Mouse (Mus musculus) bone marrow macrophage, adult 2 months (primary cell): ENCODE measurements around the gene Olfr1175-ps.

ENCODE experiments used
- CTCF ChIP-seq: IDR thresholded peaks from 2 replicates; pipeline ENCODE4 v1.5.1; 2012; ENCODE audit warnings: low read depth, mild to moderate bottlenecking, low read length, moderate library complexity
- POLR2A ChIP-seq: IDR thresholded peaks from 2 replicates; pipeline ENCODE4 v1.6.1; 2012; ENCODE audit warnings: mild to moderate bottlenecking, low read depth, low read length, borderline replicate concordance

DNA sequence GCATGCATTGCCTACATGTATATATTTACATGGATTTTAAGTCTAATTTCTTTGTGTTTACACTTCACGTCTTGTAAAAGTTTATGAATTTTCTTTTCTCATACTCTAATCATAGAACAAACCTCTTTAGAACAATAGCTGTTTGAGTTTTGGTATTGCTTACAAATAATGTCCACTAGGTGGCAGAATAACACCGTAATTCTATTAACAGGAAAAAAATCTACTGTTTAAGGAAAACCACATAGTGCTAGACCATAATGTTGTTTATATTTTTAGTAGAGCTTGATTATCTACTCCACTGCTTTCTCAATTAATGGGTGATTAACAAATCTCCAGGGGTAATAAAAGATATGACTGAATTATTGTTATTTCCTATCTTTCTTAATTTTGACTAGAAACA lies 29.3 kb upstream of the Olfr1175-ps start:
- no peak for TF ChIP-seq POLR2A
- TF ChIP-seq CTCF = no peak
